Mouse (Mus musculus) MEL (cell line): ENCODE measurements around the gene Hpn. TPM values are rescaled to one million over a fixed set of nuclear protein-coding genes. Genes with fewer than 3 reads are reported as not detected.

Experiments
- DNase-seq: peaks from one replicate; pipeline ENCODE4 v3.0.0; 2011; ENCODE audit warnings: low read depth, low spot score
- H3K27ac ChIP-seq: 2 replicates; pipeline ENCODE4 v1.5.1; 2012; ENCODE audit warnings: low read depth, mild to moderate bottlenecking, control low read depth, low read length, moderate library complexity; ENCODE audit not compliant: control insufficient read depth
- H3K27me3 ChIP-seq, 2 experiments: fragments of 150-350 bp in 1 of 2; sonication (generic) in 1 of 2; 2 replicates each; pipeline ENCODE4 v1.6.1; 2012; ENCODE audit warnings: low read length in 2 of 2, mild to moderate bottlenecking in 2 of 2, improper control_type of control experiment in 1 of 2, moderate library complexity in 1 of 2; ENCODE audit not compliant: insufficient read depth in 2 of 2, control insufficient read depth in 1 of 2
- H3K36me3 ChIP-seq, 2 experiments: 2 replicates each; pipeline ENCODE4 v1.6.1; 2012 to 2014; ENCODE audit warnings: low read length in 2 of 2, improper control_type of control experiment in 1 of 2, inconsistent platforms in 1 of 2, mild to moderate bottlenecking in 1 of 2; ENCODE audit not compliant: insufficient read depth in 2 of 2, control insufficient read depth in 1 of 2
- H3K4me1 ChIP-seq, 2 experiments: fragments of 150-350 bp in 1 of 2; sonication (generic) in 1 of 2; 2 replicates each; pipeline ENCODE4 v1.6.1; 2012; ENCODE audit warnings: low read length in 2 of 2, improper control_type of control experiment in 1 of 2, mild to moderate bottlenecking in 1 of 2; ENCODE audit not compliant: insufficient read depth in 2 of 2, control insufficient read depth in 1 of 2
- H3K4me3 ChIP-seq, 2 experiments: fragments of 150-350 bp in 1 of 2; sonication (generic) in 1 of 2; 2 replicates each; pipeline ENCODE4 v1.5.1; 2012; ENCODE audit warnings: low read depth in 2 of 2, low read length in 2 of 2, mild to moderate bottlenecking in 2 of 2, moderate library complexity in 2 of 2, control low read depth in 1 of 2, improper control_type of control experiment in 1 of 2; ENCODE audit not compliant: control insufficient read depth in 1 of 2, insufficient read depth in 1 of 2
- H3K79me2 ChIP-seq: 2 replicates; pipeline ENCODE4 v1.6.1; 2012; ENCODE audit warnings: mild to moderate bottlenecking, low read length, moderate library complexity; ENCODE audit not compliant: control insufficient read depth, poor library complexity, insufficient read depth
- H3K9ac ChIP-seq: 2 replicates; pipeline ENCODE4 v1.6.1; 2012; ENCODE audit warnings: low read depth, mild to moderate bottlenecking, control low read depth, low read length, moderate library complexity; ENCODE audit not compliant: control insufficient read depth, poor library complexity, severe bottlenecking
- H3K9me3 ChIP-seq: fragments of 150-350 bp; sonication (generic); replicated peaks from 2 replicates; pipeline ENCODE4 v1.6.1; 2012; ENCODE audit warnings: mild to moderate bottlenecking, low read length, improper control_type of control experiment, moderate library complexity; ENCODE audit not compliant: insufficient read depth
- BHLHE40 ChIP-seq: IDR thresholded peaks from 2 replicates; pipeline ENCODE4 v1.6.1; 2012; ENCODE audit warnings: low read depth, mild to moderate bottlenecking, inconsistent platforms, low read length, improper control_type of control experiment, borderline replicate concordance
- CHD1 ChIP-seq: IDR thresholded peaks from 2 replicates; pipeline ENCODE4 v1.6.1; 2012; ENCODE audit warnings: low read depth, mild to moderate bottlenecking, inconsistent platforms, low read length, improper control_type of control experiment
- E2F4 ChIP-seq: IDR thresholded peaks from 2 replicates; pipeline ENCODE4 v1.6.1; 2011; ENCODE audit warnings: low read depth, low read length, improper control_type of control experiment, borderline replicate concordance
- ELF1 ChIP-seq: IDR thresholded peaks from 2 replicates; pipeline ENCODE4 v1.6.1; 2014; ENCODE audit warnings: low read depth, mild to moderate bottlenecking, inconsistent platforms, low read length, improper control_type of control experiment, moderate library complexity
- EP300 ChIP-seq, 2 experiments: IDR thresholded peaks; 2 replicates each; pipeline ENCODE4 v1.6.1; 2011; ENCODE audit warnings: improper control_type of control experiment in 2 of 2, low read length in 2 of 2, low read depth in 1 of 2, mild to moderate bottlenecking in 1 of 2
- ETS1 ChIP-seq: IDR thresholded peaks from 2 replicates; pipeline ENCODE4 v1.6.1; 2012; ENCODE audit warnings: low read depth, mild to moderate bottlenecking, inconsistent platforms, low read length, improper control_type of control experiment, moderate library complexity
- GATA1 ChIP-seq: IDR thresholded peaks from 2 replicates; pipeline ENCODE4 v1.6.1; 2011; ENCODE audit warnings: low read depth, low read length, improper control_type of control experiment
- MAX ChIP-seq: IDR thresholded peaks from 2 replicates; pipeline ENCODE4 v1.6.1; 2011; ENCODE audit warnings: low read length, improper control_type of control experiment
- MYB ChIP-seq: IDR thresholded peaks from 2 replicates; pipeline ENCODE4 v1.6.1; 2011; ENCODE audit warnings: mild to moderate bottlenecking, low read depth, low read length, improper control_type of control experiment
- POLR2AphosphoS5 ChIP-seq: IDR thresholded peaks from 2 replicates; pipeline ENCODE4 v1.6.1; 2012; ENCODE audit warnings: low read depth, borderline replicate concordance, mild to moderate bottlenecking, inconsistent platforms, low read length, moderate library complexity, mixed read lengths
- RAD21 ChIP-seq: IDR thresholded peaks from 2 replicates; pipeline ENCODE4 v1.6.1; 2011; ENCODE audit warnings: mild to moderate bottlenecking, low read depth, low read length, improper control_type of control experiment
- RCOR1 ChIP-seq: IDR thresholded peaks from 2 replicates; pipeline ENCODE4 v1.6.1; 2012; ENCODE audit warnings: low read depth, mild to moderate bottlenecking, inconsistent platforms, low read length, improper control_type of control experiment
- SIN3A ChIP-seq: IDR thresholded peaks from 2 replicates; pipeline ENCODE4 v1.6.1; 2012; ENCODE audit warnings: low read length, improper control_type of control experiment, inconsistent platforms
- SMC3 ChIP-seq: IDR thresholded peaks from 2 replicates; pipeline ENCODE4 v1.6.1; 2011; ENCODE audit warnings: low read depth, low read length, improper control_type of control experiment
- USF2 ChIP-seq, 2 experiments: IDR thresholded peaks; 2 replicates each; pipeline ENCODE4 v1.6.1; 2011 to 2012; ENCODE audit warnings: improper control_type of control experiment in 2 of 2, low read length in 2 of 2, borderline replicate concordance in 1 of 2, inconsistent platforms in 1 of 2, low read depth in 1 of 2, mild to moderate bottlenecking in 1 of 2; ENCODE audit not compliant: insufficient read depth in 1 of 2
- ZC3H11A ChIP-seq: IDR thresholded peaks from 2 replicates; pipeline ENCODE4 v1.6.1; 2012; ENCODE audit warnings: low read depth, mild to moderate bottlenecking, inconsistent platforms, low read length, improper control_type of control experiment
- ZKSCAN1 ChIP-seq: IDR thresholded peaks from 2 replicates; pipeline ENCODE4 v1.6.1; 2012; ENCODE audit warnings: low read depth, mild to moderate bottlenecking, inconsistent platforms, low read length, improper control_type of control experiment, moderate library complexity
- ZMIZ1 ChIP-seq: IDR thresholded peaks from 2 replicates; pipeline ENCODE4 v1.6.1; 2012; ENCODE audit warnings: low read depth, mild to moderate bottlenecking, inconsistent platforms, low read length, improper control_type of control experiment, moderate library complexity
- polyA plus RNA-seq, 2 experiments: library from polyadenylated mRNA; stranded (reverse) in 1 of 2; unstranded in 1 of 2; fragments of >175 nt in 1 of 2; fragments of >200 nt in 1 of 2; gene quantifications; 2 replicates each; pipeline versions ENCODE4 v1.2.1 to v1.2.4; 2012; ENCODE audit warnings: low replicate concordance in 2 of 2, low read depth in 1 of 2; ENCODE audit not compliant: insufficient read length in 2 of 2, insufficient read depth in 1 of 2, missing spikeins in 1 of 2
- total RNA-seq: library from RNA; depleted of rRNA; stranded (reverse); fragments of 300-350 nt; gene quantifications from 2 replicates; pipeline ENCODE4 v1.2.3, GENCODE M21; 2012

Hpn gene
- total and polyA plus RNA-seq, 3 experiments: 1.1 to 1.6 TPM; not detected in 1

GRCm38 (mm10) chr7:31063074-31063560 is 52.0 kb downstream of the Hpn start:
- Histone ChIP-seq H3K9ac (no peak overlapping the region), H3K4me1 (no peaks in the 10 kb centered on the region), H3K4me3 (no peak overlapping the region), H3K36me3 (no peaks in the 10 kb centered on the region), H3K79me2 (no peaks in the 10 kb centered on the region), H3K27ac (no peak overlapping the region), H3K27me3 (no peaks in the 10 kb centered on the region), H3K9me3 (no peaks in the 10 kb centered on the region)
- TF ChIP-seq SIN3A (no peak), ZMIZ1 (no peak), MAX (no peak), MYB (no peak), GATA1 (no peak), E2F4 (no peak), ETS1 (no peak), USF2 (IDR thresholded peaks at IDR 0.05; ENCODE audit: borderline replicate concordance in 1 of 2, insufficient read depth in 1 of 2, low read depth in 1 of 2, low read length in 2 of 2) (no peak), RCOR1 (no peak), SMC3 (no peak), ELF1 (no peak), CHD1 (no peak), POLR2AphosphoS5 (no peak), ZKSCAN1 (no peak), EP300 (IDR thresholded peaks at IDR 0.05; ENCODE audit: low read depth in 1 of 2, low read length in 2 of 2) (no peak), ZC3H11A (no peak), BHLHE40 (no peak)
- DNase-seq: no peak

GRCm38 (mm10) chr7:31060621-31061010 is 54.5 kb downstream of the Hpn start:
- Histone ChIP-seq H3K27me3 (no peaks in the 10 kb centered on the region), H3K9ac (no peak overlapping the region), H3K27ac (no peak overlapping the region), H3K36me3 (no peaks in the 10 kb centered on the region), H3K79me2 (no peaks in the 10 kb centered on the region), H3K4me3 (no peak overlapping the region), H3K9me3 (no peaks in the 10 kb centered on the region), H3K4me1 (no peaks in the 10 kb centered on the region)
- no peak for DNase-seq
- TF ChIP-seq USF2 (IDR thresholded peaks at IDR 0.05; ENCODE audit: borderline replicate concordance in 1 of 2, insufficient read depth in 1 of 2, low read depth in 1 of 2, low read length in 2 of 2) (no peak), RAD21 (no peak), ZKSCAN1 (no peak), BHLHE40 (no peak)
